Mouse (Mus musculus): ENCODE data around the gene Disp1. TPM values are rescaled to one million over a fixed set of nuclear protein-coding genes. Genes with fewer than 3 reads are reported as not detected.
A peak's percentile ranks its signal among the peaks of the same experiment; 100 is the strongest.

The Disp1 gene
- total and polyA plus RNA-seq, 3 experiments: 3.8 to 10.5 (median 5.0) TPM

DNA sequence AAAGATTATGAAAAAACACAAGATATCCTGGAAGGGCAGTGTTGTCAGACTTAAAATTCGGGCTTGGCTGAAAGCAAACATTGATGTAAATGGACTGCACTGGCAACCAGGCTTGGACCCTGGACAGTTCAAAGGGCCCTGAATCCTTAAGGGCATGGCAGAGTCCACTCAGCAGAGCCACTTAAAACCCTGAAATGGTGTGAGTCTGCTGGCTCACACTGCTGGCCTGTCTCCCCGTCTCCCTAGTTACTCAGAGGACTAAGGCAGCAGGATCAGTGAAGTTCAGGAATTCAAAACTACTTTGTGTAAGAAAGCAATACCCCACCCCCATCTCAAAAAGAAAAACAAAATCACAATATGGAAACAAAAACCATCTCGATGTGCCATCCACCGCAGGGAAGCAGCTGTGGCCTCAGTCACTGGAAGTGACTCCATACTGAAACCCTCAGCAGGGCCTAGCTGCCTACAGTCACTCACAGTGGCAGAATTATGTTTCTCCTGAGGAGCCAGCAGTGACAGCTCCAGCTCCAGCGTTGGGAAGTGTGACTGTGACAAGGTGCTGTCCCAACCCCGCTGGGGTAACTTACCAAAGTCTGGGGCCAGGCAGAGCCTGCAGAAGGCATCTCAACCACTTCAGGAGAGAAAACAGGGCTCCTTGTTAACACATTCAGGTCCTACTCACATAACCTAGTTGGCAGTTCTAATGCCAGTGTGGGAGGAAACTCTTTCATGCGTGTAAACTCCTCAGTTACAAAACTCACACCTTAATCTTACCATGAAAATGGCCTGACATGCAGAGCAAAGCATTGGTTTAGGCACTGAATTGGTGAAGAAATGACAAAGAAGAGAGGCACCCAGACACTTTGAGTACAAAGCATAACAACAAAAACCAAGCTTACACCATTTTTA lies 66.8 kb downstream of the Disp1 start:
- TF ChIP-seq POLR2AphosphoS5 (IDR thresholded peaks at IDR 0.05; ENCODE audit: insufficient replicate concordance, low read depth, low read length) (no peak), CTCF (IDR thresholded peaks at IDR 0.05; ENCODE audit: low read depth, low read length) (no peak), GATA2 (IDR thresholded peaks at IDR 0.05; ENCODE audit: borderline replicate concordance, low read depth, low read length) (no peak), GATA1 (IDR thresholded peaks at IDR 0.05; ENCODE audit: borderline replicate concordance, low read length) (no peak), TAL1 (conservative IDR thresholded peaks at IDR 0.05; ENCODE audit: low read depth, low read length) (no peak)
- Histone ChIP-seq H3K36me3 (replicated peaks) (peaks cover 16% of the 10 kb centered on the region), H3K9me3 (replicated peaks) (no peaks in the 10 kb centered on the region), H3K4me1 (ENCODE audit: insufficient read depth, low read depth, low read length) (peaks cover 11% of the 10 kb centered on the region), H3K27me3 (ENCODE audit: insufficient read depth, low read length) (no peaks in the 10 kb centered on the region), H3K4me3 (ENCODE audit: low read depth, low read length) (no peak overlapping the region)
- ATAC-seq (ENCODE audit: extremely low read depth, insufficient number of reproducible peaks, low FRiP score, poor library complexity, severe bottlenecking): no peak
- no peak for DNase-seq (ENCODE audit: low spot score)

DNA sequence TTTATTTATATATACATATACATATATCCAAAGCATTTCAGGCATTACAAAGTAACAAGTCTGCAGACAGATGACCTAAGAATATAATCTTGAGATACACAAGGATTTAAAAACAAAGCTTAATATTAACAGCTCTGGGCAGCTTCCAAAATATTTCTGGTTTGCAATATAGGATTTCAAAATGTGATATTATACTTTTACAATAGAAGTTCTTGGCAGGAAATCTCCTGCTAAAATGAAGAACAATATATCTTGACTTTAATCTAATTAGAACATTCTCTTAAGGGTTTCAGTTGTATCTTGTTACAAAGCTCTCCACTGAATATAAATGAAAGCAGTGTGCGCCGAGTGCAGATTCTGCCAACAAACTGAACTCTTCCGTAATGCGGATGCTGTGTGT lies 68.0 kb downstream of the Disp1 start:
- H3K9me3 ChIP-seq (replicated peaks): no peaks in the 10 kb centered on the region
- peaks cover 12% of the 10 kb centered on the region for H3K36me3 ChIP-seq (replicated peaks)
- DNase-seq (ENCODE audit: low spot score): no peak
- ATAC-seq (ENCODE audit: extremely low read depth, insufficient number of reproducible peaks, low FRiP score, poor library complexity, severe bottlenecking): no peak
- TF ChIP-seq CTCF (IDR thresholded peaks at IDR 0.05; ENCODE audit: low read depth, low read length) (no peak), TAL1 (conservative IDR thresholded peaks at IDR 0.05; ENCODE audit: low read depth, low read length) (no peak), GATA1 (IDR thresholded peaks at IDR 0.05; ENCODE audit: borderline replicate concordance, low read length) (no peak), POLR2AphosphoS5 (IDR thresholded peaks at IDR 0.05; ENCODE audit: insufficient replicate concordance, low read depth, low read length) (no peak), GATA2 (IDR thresholded peaks at IDR 0.05; ENCODE audit: borderline replicate concordance, low read depth, low read length) (no peak)
- no peaks in the 10 kb centered on the region for H3K27me3 ChIP-seq (ENCODE audit: insufficient read depth, low read length)
- H3K4me3 ChIP-seq (ENCODE audit: low read depth, low read length): no peak overlapping the region
- H3K4me1 ChIP-seq (ENCODE audit: insufficient read depth, low read depth, low read length): peaks cover 12% of the 10 kb centered on the region

DNA sequence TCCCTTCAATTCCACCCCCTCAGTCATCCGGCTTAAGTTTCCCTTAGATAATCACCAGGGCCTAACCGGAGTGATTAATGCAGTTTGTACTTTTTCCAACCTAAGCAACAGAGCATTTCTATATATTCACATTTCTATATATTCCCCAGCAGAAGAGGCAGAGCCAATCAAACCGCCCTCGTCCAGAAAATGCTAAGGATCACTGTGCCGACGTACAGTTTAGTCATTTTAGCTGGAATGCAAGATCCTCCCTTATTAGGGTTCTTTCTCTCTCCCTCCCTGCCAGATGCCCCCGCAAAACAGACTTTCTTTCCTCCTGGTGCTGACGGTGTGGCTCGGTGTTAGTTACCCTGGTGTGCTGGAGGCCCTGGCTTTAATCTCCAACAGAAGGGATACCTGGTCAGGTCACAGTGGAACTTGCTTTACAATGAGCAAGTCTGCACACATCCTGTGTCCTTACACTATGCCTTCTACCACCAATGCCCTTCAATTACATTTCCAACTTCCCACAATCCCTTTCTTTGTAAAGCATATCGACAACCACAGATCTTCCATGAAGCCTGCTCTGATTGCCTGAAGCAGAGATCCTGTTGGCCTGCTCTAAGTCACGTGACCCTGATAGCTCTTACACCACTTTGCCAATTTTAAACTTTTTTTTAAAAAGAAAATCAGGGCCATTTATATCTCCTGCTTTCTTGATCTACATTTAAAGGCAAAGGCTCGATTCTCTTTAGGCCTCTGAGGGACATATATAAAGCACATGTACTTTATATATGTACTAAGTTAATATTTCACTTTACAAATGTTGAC lies 69.6 kb downstream of the Disp1 start:
- DNase-seq (ENCODE audit: low spot score) (no peak), ATAC-seq (ENCODE audit: extremely low read depth, insufficient number of reproducible peaks, low FRiP score, poor library complexity, severe bottlenecking) (no peak)
- no peak for TF ChIP-seq POLR2AphosphoS5 (IDR thresholded peaks at IDR 0.05; ENCODE audit: insufficient replicate concordance, low read depth, low read length)
- no peak for TF ChIP-seq GATA1 (IDR thresholded peaks at IDR 0.05; ENCODE audit: borderline replicate concordance, low read length)
- no peak for TF ChIP-seq GATA2 (IDR thresholded peaks at IDR 0.05; ENCODE audit: borderline replicate concordance, low read depth, low read length)
- no peak for TF ChIP-seq CTCF (IDR thresholded peaks at IDR 0.05; ENCODE audit: low read depth, low read length)
- TF ChIP-seq TAL1 (conservative IDR thresholded peaks at IDR 0.05; ENCODE audit: low read depth, low read length): no peak
- Histone ChIP-seq H3K4me1 (ENCODE audit: insufficient read depth, low read depth, low read length) (peaks cover 12% of the 10 kb centered on the region), H3K27me3 (ENCODE audit: insufficient read depth, low read length) (no peaks in the 10 kb centered on the region), H3K36me3 (replicated peaks) (peaks cover 7% of the 10 kb centered on the region), H3K9me3 (replicated peaks) (no peaks in the 10 kb centered on the region), H3K4me3 (ENCODE audit: low read depth, low read length) (no peak overlapping the region)

DNA sequence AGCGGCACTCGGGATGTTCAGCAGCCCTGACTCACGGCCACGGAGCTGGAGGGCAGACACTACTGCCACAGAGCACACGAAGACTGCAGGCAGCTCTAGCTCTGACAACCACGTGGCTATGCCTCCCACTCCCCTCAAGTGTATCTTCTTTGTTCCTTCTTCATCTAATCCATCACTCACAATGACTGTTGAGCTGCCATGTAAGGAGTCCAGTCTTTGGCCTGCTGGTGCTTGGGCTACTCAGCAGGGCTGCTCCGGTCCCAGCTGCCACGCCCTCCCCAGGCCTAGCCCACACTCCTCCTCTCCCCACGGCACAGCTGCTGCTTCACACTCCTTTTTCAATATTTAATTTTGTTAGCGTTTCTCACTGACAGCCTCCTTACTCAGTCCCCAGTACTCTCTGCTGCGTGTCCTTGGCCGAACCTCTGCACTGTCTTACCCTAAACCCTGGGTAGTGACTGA lies 70.9 kb downstream of the Disp1 start:
- Histone ChIP-seq H3K27me3 (ENCODE audit: insufficient read depth, low read length) (no peaks in the 10 kb centered on the region), H3K4me3 (ENCODE audit: low read depth, low read length) (no peak overlapping the region), H3K9me3 (replicated peaks) (no peaks in the 10 kb centered on the region), H3K4me1 (ENCODE audit: insufficient read depth, low read depth, low read length) (peaks cover 12% of the 10 kb centered on the region), H3K36me3 (replicated peaks) (peaks cover 6% of the 10 kb centered on the region)
- TF ChIP-seq CTCF (IDR thresholded peaks at IDR 0.05; ENCODE audit: low read depth, low read length) (no peak), POLR2AphosphoS5 (IDR thresholded peaks at IDR 0.05; ENCODE audit: insufficient replicate concordance, low read depth, low read length) (no peak), TAL1 (conservative IDR thresholded peaks at IDR 0.05; ENCODE audit: low read depth, low read length) (no peak), GATA2 (IDR thresholded peaks at IDR 0.05; ENCODE audit: borderline replicate concordance, low read depth, low read length) (no peak), GATA1 (IDR thresholded peaks at IDR 0.05; ENCODE audit: borderline replicate concordance, low read length) (no peak)
- DNase-seq (ENCODE audit: low spot score): no peak
- ATAC-seq (ENCODE audit: extremely low read depth, insufficient number of reproducible peaks, low FRiP score, poor library complexity, severe bottlenecking): no peak

DNA sequence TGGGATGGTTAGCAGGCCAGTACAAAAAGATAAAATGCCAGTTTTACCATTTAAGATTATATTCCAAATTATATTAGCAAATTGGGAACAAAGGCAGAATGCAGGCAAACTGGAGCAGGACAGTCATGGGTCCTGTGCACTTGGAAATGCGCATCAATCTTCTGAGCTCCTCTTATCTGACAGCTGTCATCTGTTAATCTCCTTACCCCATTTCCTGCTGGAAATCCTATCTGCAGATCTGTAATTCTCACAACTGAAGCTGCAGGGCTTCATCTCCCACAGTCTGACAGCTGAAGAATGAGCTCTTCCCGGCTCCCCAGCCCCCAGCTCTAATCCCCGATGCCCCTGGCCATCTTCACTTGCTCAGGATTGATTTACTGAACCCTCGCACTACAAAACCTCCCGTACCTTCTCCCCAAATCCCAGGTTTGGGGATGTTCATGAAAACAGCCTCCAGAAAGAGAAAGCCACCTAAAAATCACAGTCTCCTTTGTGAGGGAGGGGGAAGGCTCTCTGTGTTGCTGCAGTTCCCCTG lies 71.7 kb downstream of the Disp1 start:
- DNase-seq (ENCODE audit: low spot score) (no peak), ATAC-seq (ENCODE audit: extremely low read depth, insufficient number of reproducible peaks, low FRiP score, poor library complexity, severe bottlenecking) (peak; percentile 62)
- Histone ChIP-seq H3K9me3 (replicated peaks) (no peaks in the 10 kb centered on the region), H3K36me3 (replicated peaks) (peaks cover 5% of the 10 kb centered on the region), H3K27me3 (ENCODE audit: insufficient read depth, low read length) (no peaks in the 10 kb centered on the region), H3K4me3 (ENCODE audit: low read depth, low read length) (no peak overlapping the region), H3K4me1 (ENCODE audit: insufficient read depth, low read depth, low read length) (peaks cover 12% of the 10 kb centered on the region)
- TF ChIP-seq POLR2AphosphoS5 (IDR thresholded peaks at IDR 0.05; ENCODE audit: insufficient replicate concordance, low read depth, low read length) (no peak), TAL1 (conservative IDR thresholded peaks at IDR 0.05; ENCODE audit: low read depth, low read length) (no peak), CTCF (IDR thresholded peaks at IDR 0.05; ENCODE audit: low read depth, low read length) (no peak), GATA2 (IDR thresholded peaks at IDR 0.05; ENCODE audit: borderline replicate concordance, low read depth, low read length) (no peak), GATA1 (IDR thresholded peaks at IDR 0.05; ENCODE audit: borderline replicate concordance, low read length) (no peak)

Measured in G1E (cell line).